Mouse (Mus musculus) telencephalon, adult 2 months (tissue): ENCODE measurements around the gene Plekhg1.

Experiments
- DNase-seq: peaks from one replicate; pipeline ENCODE4 v3.0.0-alpha.2; 2011; ENCODE audit warnings: low read depth, low spot score

Gene Plekhg1

GRCm38 (mm10) chr10:3881179-3881578 lies 141.0 kb downstream of the Plekhg1 start:
- no peak for DNase-seq

DNA sequence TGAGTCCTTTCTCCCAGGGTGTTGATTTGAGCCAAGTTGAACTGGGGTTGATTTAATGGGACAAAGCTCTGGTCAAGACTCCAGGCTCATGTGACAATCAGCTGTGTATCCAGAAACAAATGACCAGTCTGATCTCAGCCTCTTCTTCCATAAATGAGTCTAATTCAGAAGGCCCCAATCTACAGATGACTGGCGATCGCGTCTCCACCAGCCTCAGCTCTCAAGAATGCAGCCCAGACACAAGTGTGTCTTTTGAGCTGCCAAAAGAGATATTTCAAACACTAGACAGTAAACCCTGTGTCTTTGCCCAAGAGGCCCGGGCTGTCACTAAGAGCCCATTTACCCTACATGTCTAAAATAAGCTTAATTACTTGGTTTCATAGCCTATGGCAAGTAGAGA lies 148.3 kb downstream of the Plekhg1 start:
- DNase-seq, result peak; percentile 69

DNA sequence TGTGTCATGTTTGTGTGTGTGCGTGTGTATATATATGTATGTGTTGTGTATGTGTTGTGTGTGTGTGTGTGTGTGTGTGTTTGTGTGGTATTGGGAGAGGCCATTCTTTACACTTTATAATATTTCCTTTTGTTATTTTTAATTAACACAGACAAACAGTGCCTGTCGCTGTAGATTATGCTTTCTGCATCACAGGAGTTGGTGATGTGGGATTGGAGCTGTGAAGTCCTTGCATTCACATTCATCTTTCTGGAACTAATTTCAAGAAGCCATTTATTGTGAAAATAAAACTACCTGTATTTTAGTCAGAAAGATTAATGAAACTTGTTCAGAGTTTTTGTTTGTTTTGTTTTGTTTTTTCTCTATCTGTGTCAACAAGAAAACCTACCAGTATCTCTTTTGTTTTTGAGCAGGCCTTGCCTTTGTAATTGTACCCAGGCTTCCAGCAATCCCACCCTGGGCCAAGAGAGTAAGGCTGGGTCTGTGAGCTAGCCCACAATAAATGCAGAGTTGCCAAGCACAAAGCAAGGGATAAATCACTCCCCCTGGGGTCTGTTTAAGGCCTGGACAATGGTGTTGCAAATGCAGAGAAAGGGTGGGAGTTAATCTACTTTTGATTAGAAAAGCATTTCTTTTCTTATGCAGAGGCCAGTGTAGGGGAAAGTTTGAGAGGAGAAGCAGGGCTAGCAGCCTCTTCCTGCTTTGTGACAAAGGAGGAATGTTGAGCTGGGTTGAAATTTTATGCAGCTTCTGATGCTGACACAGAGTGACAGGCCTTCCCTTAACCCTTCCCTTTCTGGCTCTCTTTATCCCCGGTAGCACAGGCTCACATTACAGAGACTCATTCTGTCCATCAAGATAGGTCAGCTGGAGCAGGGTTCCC lies 151.5 kb downstream of the Plekhg1 start:
- no peak for DNase-seq

GRCm38 (mm10) chr10:3892368-3892767 lies 152.2 kb downstream of the Plekhg1 start:
- no peak for DNase-seq

DNA sequence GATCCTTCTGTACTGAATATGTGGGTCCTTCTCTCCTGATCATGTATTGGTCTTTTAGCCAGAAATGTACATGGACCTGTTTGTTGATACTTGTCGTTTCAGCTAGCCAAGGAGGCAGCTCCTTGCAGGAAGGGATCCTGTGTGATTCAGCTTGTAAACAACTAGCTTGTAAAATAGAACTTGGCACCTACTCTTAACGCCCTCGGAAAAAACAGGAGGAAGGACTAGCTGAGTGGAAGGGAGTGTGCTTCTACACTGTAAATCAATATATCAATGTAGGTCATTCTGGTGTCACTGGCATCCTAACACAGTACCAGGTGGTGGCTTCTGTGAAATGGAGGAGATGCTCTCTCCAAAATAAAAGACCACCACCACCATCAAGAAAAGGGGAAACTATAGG lies 157.9 kb downstream of the Plekhg1 start:
- no peak for DNase-seq

- DNase-seq, result no peak
Observed at GRCm38 (mm10) chr10:3900416-3900956, 160.3 kb downstream of the Plekhg1 start.

DNA sequence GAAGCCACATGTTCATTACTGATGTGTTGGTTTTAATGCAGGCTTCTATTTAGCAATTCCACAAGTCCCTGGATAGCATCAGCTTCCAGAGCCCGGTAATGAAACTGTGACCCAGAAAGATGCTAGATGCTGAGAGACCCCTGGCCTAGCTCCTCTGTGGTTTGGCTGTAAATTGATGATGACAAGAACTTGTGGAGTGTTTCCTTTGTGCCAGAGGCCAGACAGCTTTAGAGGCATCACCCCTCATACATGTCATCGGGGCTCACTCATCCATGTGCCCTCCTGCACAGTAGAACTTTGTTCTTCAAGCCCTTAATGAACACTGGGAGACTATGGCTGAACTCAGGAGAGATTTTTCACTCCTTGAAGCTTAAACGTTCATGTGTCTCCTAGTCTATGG lies 165.6 kb downstream of the Plekhg1 start:
- DNase-seq, result no peak

- DNase-seq, result no peak
Observed at GRCm38 (mm10) chr10:3914104-3914503, 173.9 kb downstream of the Plekhg1 start.

DNA sequence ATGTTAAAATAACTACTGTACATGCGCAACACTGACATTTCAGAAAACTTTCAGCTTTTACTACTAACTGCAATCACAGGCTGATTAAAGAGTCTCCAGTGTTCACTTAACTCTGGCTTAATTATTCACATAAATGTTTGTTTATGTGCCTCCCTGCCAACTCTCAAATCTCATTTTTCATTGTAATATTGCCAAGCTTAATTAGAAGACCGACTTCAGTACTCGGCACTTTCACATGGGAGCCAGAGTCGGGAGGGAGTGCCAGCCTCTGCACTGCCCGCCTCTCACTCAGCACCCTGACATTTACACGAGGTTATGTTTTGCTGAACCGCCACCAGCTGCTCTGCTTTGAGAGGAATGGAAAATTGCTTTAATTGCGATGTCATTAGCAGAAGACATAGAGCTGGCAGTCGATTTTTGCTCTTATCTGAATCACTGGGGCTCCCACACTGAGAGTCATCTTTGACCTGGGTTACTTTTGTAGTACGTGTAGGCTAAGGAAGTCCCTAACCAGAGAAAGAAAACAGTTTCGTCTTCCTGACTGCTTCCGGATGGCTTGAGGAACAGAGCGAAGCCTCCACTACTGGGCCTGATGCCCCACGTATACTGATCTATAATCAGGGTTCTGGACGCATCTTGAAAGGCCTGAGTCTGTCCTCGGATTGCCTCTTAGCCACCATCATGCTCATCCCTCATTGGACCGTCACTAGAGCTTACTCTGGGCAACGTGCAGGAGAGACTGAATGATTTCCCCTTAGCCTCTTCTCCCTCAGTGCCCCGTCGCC lies 180.4 kb downstream of the Plekhg1 start:
- DNase-seq, result peak; percentile 40

DNA sequence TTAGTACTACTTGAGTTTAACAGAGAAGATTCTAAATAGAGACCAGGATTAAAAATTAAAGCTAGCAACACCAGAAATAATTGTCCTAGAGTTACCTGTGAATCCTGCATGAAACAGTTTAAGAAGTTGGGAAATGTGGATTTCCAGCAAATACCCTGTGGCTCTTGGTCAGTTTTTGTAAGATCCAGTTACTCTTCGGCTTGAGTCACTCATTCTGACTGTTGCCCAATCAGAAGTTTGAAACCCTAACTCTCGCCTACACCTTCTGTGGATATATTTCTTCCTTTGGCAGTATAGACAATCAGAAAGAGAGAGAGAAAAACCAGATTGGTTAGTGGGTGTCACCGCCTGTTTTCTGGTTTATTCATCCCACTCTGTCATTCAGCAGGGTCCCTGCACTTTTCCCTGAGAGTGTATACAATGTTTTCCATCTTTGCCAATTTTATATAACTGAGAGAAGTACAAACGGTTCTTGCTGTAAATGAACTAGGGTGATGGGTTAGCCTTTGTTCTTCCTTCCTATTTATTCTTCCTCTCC lies 187.9 kb downstream of the Plekhg1 start:
- peak; percentile 5 for DNase-seq

DNA sequence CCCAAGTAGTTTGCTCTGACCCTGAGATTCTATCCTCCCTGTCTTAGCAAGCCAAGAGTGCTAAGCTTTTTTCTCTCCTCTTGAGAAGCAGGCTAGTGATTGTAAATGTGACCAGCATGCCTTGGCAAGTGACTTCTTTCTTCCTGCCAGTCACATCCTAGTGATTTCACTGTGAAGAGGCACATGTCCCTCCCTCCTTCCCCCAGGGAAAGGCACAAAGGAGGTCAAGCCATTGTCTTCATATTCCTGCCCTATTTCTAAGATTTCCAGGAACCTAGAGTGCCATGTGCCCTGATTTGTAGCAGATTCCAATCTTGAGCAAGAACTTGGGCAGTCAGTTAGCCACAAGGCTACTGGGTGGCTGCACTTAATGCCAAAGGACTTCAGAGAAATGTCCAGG lies 191.7 kb downstream of the Plekhg1 start:
- no peak for DNase-seq

DNA sequence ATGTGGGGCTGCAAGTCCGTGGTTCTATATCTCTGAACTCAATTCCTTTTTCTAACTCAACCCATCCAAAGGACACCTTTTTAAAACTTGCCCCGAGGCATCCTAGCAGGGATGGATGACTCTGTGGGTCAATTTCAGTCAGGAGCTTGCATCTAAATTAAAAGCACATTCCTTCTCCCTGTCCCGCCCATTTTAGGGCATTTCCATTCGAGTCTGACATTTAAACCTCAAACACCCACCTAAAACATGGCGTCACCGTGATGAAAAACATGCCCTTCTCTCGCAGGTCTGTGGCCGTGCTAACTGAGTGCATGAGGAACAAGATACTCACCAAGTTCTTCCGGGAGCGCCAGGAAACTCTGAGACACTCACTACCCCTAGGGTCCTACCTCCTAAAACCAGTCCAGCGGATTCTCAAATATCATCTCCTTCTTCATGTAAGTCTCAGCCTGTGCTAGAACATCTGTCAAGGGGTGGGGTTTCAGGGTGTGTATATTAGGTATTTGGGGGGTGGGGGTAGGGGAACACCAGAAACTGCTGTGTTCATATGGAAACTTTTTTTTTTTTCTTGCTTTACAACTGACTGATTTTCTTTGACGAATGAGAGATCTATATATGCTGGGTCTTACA lies 193.3 kb downstream of the Plekhg1 start:
- DNase-seq, result no peak

- DNase-seq, result no peak
Observed at GRCm38 (mm10) chr10:3936864-3937263, 196.7 kb downstream of the Plekhg1 start.

GRCm38 (mm10) chr10:3939895-3940595 lies 199.9 kb downstream of the Plekhg1 start:
- DNase-seq, result no peak

DNA sequence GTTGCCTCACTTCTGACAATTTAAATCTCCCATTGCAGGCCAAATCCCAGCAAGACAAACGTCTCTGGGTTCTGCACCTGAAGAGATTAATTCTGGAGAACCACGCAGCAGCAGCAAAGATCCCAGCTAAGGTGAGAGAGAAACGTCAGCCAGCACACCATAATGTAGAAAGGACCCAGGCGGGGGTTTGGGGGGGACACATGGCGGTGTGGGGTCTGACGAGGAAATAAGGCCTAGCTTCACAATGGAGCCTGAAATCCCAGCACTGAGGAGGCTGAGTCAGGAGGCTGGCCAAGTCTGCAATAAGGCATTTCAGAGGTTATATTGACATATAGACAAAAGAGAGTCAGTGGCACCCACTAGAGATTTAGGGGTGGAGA lies 200.4 kb downstream of the Plekhg1 start:
- DNase-seq, result no peak

DNA sequence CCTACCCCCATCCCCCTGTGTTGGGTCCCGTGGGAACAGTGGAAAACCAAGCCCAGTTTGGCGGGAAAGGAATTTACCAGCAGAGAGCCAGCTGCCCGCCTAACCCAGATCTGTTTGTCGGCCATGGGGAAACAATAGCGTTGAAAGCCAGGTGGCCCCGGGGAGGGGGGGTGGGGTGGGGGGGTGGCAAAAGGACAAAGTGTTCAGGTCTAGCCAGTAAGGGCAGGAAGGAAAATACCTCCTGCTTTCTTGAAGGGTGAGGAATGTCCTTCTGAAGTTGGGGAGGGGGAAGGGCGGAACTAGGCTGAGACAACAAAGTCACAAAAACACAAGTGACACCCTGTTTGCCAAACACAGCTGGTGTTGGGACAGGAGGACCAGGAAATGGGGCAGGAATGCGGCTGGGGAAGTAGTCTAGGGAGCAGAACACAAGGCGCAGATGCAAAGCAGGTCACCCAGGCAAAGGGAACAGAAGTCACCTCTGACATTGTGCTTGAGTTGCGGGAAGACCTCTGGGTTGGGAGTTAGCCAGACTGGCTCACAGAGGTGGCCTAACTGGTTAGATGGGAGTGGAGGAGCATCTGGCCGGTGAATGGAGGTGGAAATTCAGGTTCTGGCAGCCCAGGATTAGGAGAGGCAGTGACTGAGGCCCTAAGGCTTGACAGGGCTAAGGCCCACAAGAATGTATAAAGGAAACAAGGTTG lies 201.0 kb downstream of the Plekhg1 start:
- DNase-seq, result no peak

GRCm38 (mm10) chr10:3942289-3942688 lies 202.1 kb downstream of the Plekhg1 start:
- DNase-seq, result no peak

GRCm38 (mm10) chr10:3943492-3944395 lies 203.6 kb downstream of the Plekhg1 start:
- peak; percentile 44 for DNase-seq

GRCm38 (mm10) chr10:3946871-3947270 lies 206.7 kb downstream of the Plekhg1 start:
- no peak for DNase-seq
